Mouse (Mus musculus) heart, embryonic 14.5 days (tissue): ENCODE results near the gene Snca. TPM values are rescaled to one million over a fixed set of nuclear protein-coding genes. Genes with fewer than 3 reads are reported as not detected.

ENCODE experiments used
- ATAC-seq: fragments of 200-750 bp; cut with Nextera tagmentation; 2 replicates; pipeline ENCODE4 v1.8.0; 2017; ENCODE audit warnings: low read depth, moderate TSS enrichment; ENCODE audit not compliant: insufficient number of reproducible peaks, insufficient read depth, low FRiP score
- H3K27ac ChIP-seq, 2 experiments: fragments of 200-500 bp in 1 of 2; fragments of 300-500 bp in 1 of 2; sonication (generic) in 1 of 2; replicated peaks in 1 of 2; 2 replicates each; pipeline ENCODE4 v1.5.1; 2012 to 2014; ENCODE audit warnings: low read depth in 2 of 2, low read length in 2 of 2, control low read depth in 1 of 2, mild to moderate bottlenecking in 1 of 2, mixed read lengths in 1 of 2; ENCODE audit not compliant: control insufficient read depth in 1 of 2, insufficient read depth in 1 of 2
- H3K27me3 ChIP-seq: fragments of 300-500 bp; sonication (generic); 2 replicates; pipeline ENCODE4 v1.6.1; 2014; ENCODE audit warnings: mild to moderate bottlenecking, low read length, control low read depth; ENCODE audit not compliant: control insufficient read depth, insufficient read depth
- H3K36me3 ChIP-seq: fragments of 300-500 bp; sonication (generic); 2 replicates; pipeline ENCODE4 v1.6.1; 2014; ENCODE audit warnings: mild to moderate bottlenecking, control low read depth, low read length, mixed read lengths; ENCODE audit not compliant: control insufficient read depth, insufficient read depth
- H3K4me1 ChIP-seq, 2 experiments: fragments of 200-500 bp in 1 of 2; fragments of 300-500 bp in 1 of 2; sonication (generic) in 1 of 2; 2 replicates each; pipeline ENCODE4 v1.6.1; 2012 to 2014; ENCODE audit warnings: low read length in 2 of 2, control low read depth in 1 of 2, mixed read lengths in 1 of 2; ENCODE audit not compliant: control insufficient read depth in 2 of 2, insufficient read depth in 2 of 2
- H3K4me2 ChIP-seq: fragments of 300-500 bp; sonication (generic); 2 replicates; pipeline ENCODE4 v1.6.1; 2014; ENCODE audit warnings: mild to moderate bottlenecking, low read length
- H3K4me3 ChIP-seq, 2 experiments: fragments of 200-500 bp in 1 of 2; fragments of 300-500 bp in 1 of 2; sonication (generic) in 1 of 2; 2 replicates each; pipeline ENCODE4 v1.5.1; 2012 to 2014; ENCODE audit warnings: low read length in 2 of 2, mild to moderate bottlenecking in 2 of 2, control low read depth in 1 of 2, low read depth in 1 of 2, moderate library complexity in 1 of 2; ENCODE audit not compliant: control insufficient read depth in 1 of 2, insufficient read depth in 1 of 2
- H3K9ac ChIP-seq: fragments of 300-500 bp; sonication (generic); 2 replicates; pipeline ENCODE4 v1.6.1; 2014; ENCODE audit warnings: mild to moderate bottlenecking, low read length
- H3K9me3 ChIP-seq: fragments of 300-500 bp; sonication (generic); 2 replicates; pipeline ENCODE4 v1.6.1; 2016; ENCODE audit warnings: low read length, control low read depth; ENCODE audit not compliant: control insufficient read depth
- WGBS: fragments of 180-500 bp; shearing (Covaris S2); extraction: QIAGEN DNeasy Blood & Tissue Kit; methylation state at CpG from one replicate; pipeline ENCODE4 v1.1.7; 2014; 5-methylcytosine and 5-hydroxymethylcytosine counted together
- polyA plus RNA-seq: library from polyadenylated mRNA; unstranded; fragments of >200 nt; fragmentation: Nextera tagmentation; extraction: Ambion mirVana; gene quantifications from 2 replicates; pipeline ENCODE4 v1.2.1, GENCODE M21; 2014

Snca gene
- polyA plus RNA-seq, 1 experiment from 2014 or later, result 43.2 TPM

GRCm38 (mm10) chr6:60761710-60762109 is 67.9 kb downstream of the Snca start:
- Histone ChIP-seq H3K4me2 (no peak overlapping the region), H3K27me3 (no peaks in the 10 kb centered on the region), H3K4me1 (peaks cover 0 to 3% of the 10 kb centered on the region in 2 experiments; a peak in 2 of 4 replicates), H3K9me3 (no peaks in the 10 kb centered on the region), H3K9ac (no peak overlapping the region), H3K4me3 (no peak overlapping the region), H3K36me3 (no peaks in the 10 kb centered on the region), H3K27ac (no peak overlapping the region)
- ATAC-seq, result no peak
- WGBS, result 54% methylated on average over 2 of the region's 2 CpGs

- H3K4me3 ChIP-seq, result no peak overlapping the region
- 67% methylated on average over 1 of the region's 1 CpGs for WGBS
Measured at GRCm38 (mm10) chr6:60754975-60755374, 74.7 kb downstream of the Snca start.

GRCm38 (mm10) chr6:60745965-60746364 is 83.7 kb downstream of the Snca start:
- H3K27ac ChIP-seq, result no peak overlapping the region
- no peaks in the 10 kb centered on the region for H3K9me3 ChIP-seq
- H3K36me3 ChIP-seq, result no peaks in the 10 kb centered on the region
- no peak overlapping the region for H3K4me2 ChIP-seq
- no peak overlapping the region for H3K4me3 ChIP-seq
- H3K27me3 ChIP-seq, result no peaks in the 10 kb centered on the region
- H3K9ac ChIP-seq, result no peak overlapping the region
- no peaks in the 10 kb centered on the region for H3K4me1 ChIP-seq
- no peak for ATAC-seq

More at GRCm38 (mm10) chr6:60754975-60755374, 74.7 kb downstream of the Snca start:
- Histone ChIP-seq H3K27ac (no peak overlapping the region), H3K4me2 (no peak overlapping the region), H3K4me1 (no peaks in the 10 kb centered on the region), H3K9me3 (no peaks in the 10 kb centered on the region), H3K9ac (no peak overlapping the region), H3K27me3 (no peaks in the 10 kb centered on the region), H3K36me3 (no peaks in the 10 kb centered on the region)
- ATAC-seq, result no peak

- 82% methylated on average over 2 of the region's 2 CpGs for WGBS
- H3K4me2 ChIP-seq, result no peak overlapping the region
- no peaks in the 10 kb centered on the region for H3K9me3 ChIP-seq
- H3K9ac ChIP-seq, result no peak overlapping the region
- no peaks in the 10 kb centered on the region for H3K27me3 ChIP-seq
- H3K4me3 ChIP-seq, result no peak overlapping the region
- H3K36me3 ChIP-seq, result no peaks in the 10 kb centered on the region
- no peaks in the 10 kb centered on the region for H3K4me1 ChIP-seq
- ATAC-seq, result no peak
- no peak overlapping the region for H3K27ac ChIP-seq
Measured at GRCm38 (mm10) chr6:60741427-60742071, 88.1 kb downstream of the Snca start.

- WGBS, result 57% methylated on average over 1 of the region's 1 CpGs
- no peak for ATAC-seq
- H3K4me2 ChIP-seq, result no peak overlapping the region
Measured at GRCm38 (mm10) chr6:60739776-60740175, 89.9 kb downstream of the Snca start.

GRCm38 (mm10) chr6:60731164-60731563 is 98.5 kb downstream of the Snca start:
- no peaks in the 10 kb centered on the region for H3K4me1 ChIP-seq

More at GRCm38 (mm10) chr6:60739776-60740175, 89.9 kb downstream of the Snca start:
- Histone ChIP-seq H3K27ac (no peak overlapping the region), H3K4me1 (no peaks in the 10 kb centered on the region), H3K9ac (no peak overlapping the region), H3K36me3 (no peaks in the 10 kb centered on the region), H3K9me3 (no peaks in the 10 kb centered on the region), H3K4me3 (no peak overlapping the region), H3K27me3 (no peaks in the 10 kb centered on the region)

GRCm38 (mm10) chr6:60724110-60724829 is 105.4 kb downstream of the Snca start:
- Histone ChIP-seq H3K36me3 (no peaks in the 10 kb centered on the region), H3K9me3 (no peaks in the 10 kb centered on the region), H3K9ac (no peak overlapping the region), H3K27ac (no peak overlapping the region), H3K4me1 (no peaks in the 10 kb centered on the region), H3K27me3 (no peaks in the 10 kb centered on the region), H3K4me3 (no peak overlapping the region), H3K4me2 (no peak overlapping the region)
- 62% methylated on average over 2 of the region's 2 CpGs for WGBS
- no peak for ATAC-seq

More at GRCm38 (mm10) chr6:60731164-60731563, 98.5 kb downstream of the Snca start:
- WGBS, result 38% methylated on average over 2 of the region's 2 CpGs
- Histone ChIP-seq H3K9me3 (no peaks in the 10 kb centered on the region), H3K36me3 (no peaks in the 10 kb centered on the region), H3K27me3 (no peaks in the 10 kb centered on the region), H3K27ac (no peak overlapping the region), H3K4me3 (no peak overlapping the region), H3K9ac (no peak overlapping the region), H3K4me2 (no peak overlapping the region)
- no peak for ATAC-seq
